Mouse (Mus musculus) ES-E14 (cell line): ENCODE measurements around the gene Ndufb8.

Experiments used
- HCFC1 ChIP-seq: IDR thresholded peaks from 2 replicates; pipeline ENCODE4 v1.6.1; 2012; ENCODE audit warnings: low read length, inconsistent platforms, borderline replicate concordance; ENCODE audit not compliant: insufficient read depth
- MAFK ChIP-seq: IDR thresholded peaks from 2 replicates; pipeline ENCODE4 v1.6.1; 2014; ENCODE audit warnings: mild to moderate bottlenecking, low read depth, low read length, inconsistent platforms; ENCODE audit not compliant: insufficient read depth

GRCm38 (mm10) chr19:44554490-44554860 is 765 bp downstream of the Ndufb8 start:
- no peak for TF ChIP-seq HCFC1
- no peak for TF ChIP-seq MAFK
